8 mouse cellular contexts compared by ENCODE assay signal in genomic region chr17:15530141-15530540, GRCm38 (mm10). TPM values are rescaled to one million over a fixed set of nuclear protein-coding genes. Genes with fewer than 3 reads are reported as not detected.
DNase-seq lines count a peak whose midpoint lies in the region; ATAC-seq and TF ChIP-seq lines count a peak whose summit lies in the region.

No protein-coding gene starts in this region.

- peaks cover 4% of the 10 kb centered on the region for H3K36me3 ChIP-seq in heart, embryonic 10.5 days
- no peaks in the 10 kb centered on the region for H3K36me3 ChIP-seq in heart, embryonic 11.5 days (ENCODE audit: control insufficient read depth, insufficient read depth, low read length)
- H3K36me3 ChIP-seq in embryonic facial prominence, embryonic 10.5 days (replicated peaks): peaks cover 7% of the 10 kb centered on the region
- no peaks in the 10 kb centered on the region for H3K36me3 ChIP-seq in liver, embryonic 14.5 days (replicated peaks; ENCODE audit: control insufficient read depth, insufficient read depth, low read depth)
- no peaks in the 10 kb centered on the region for H3K36me3 ChIP-seq in stomach, postnatal 0 days (ENCODE audit: control insufficient read depth, insufficient read depth, low read length)

- no peak overlapping the region for H3K9ac ChIP-seq in heart, embryonic 11.5 days (ENCODE audit: low read depth, low read length)
- no peak overlapping the region for H3K9ac ChIP-seq in liver, embryonic 14.5 days (replicated peaks)
- no peak overlapping the region for H3K9ac ChIP-seq in stomach, postnatal 0 days (ENCODE audit: low read length)

- no peaks in the 10 kb centered on the region for H3K9me3 ChIP-seq in heart, embryonic 10.5 days
- H3K9me3 ChIP-seq in heart, embryonic 11.5 days (replicated peaks; ENCODE audit: control insufficient read depth, low read length): no peaks in the 10 kb centered on the region
- H3K9me3 ChIP-seq in embryonic facial prominence, embryonic 10.5 days: 0 out of 2 replicates have a peak, but pooled peaks cover 2% of the 10 kb centered on the region
- H3K9me3 ChIP-seq in liver, embryonic 14.5 days (ENCODE audit: control insufficient read depth, low read length): no peaks in the 10 kb centered on the region
- no peaks in the 10 kb centered on the region for H3K9me3 ChIP-seq in stomach, postnatal 0 days (ENCODE audit: control insufficient read depth, low read length)

- ATAC-seq in heart, embryonic 11.5 days (replicated peaks; ENCODE audit: insufficient number of reproducible peaks, low FRiP score, low TSS enrichment): no peak
- no peak for ATAC-seq in liver, embryonic 14.5 days (ENCODE audit: insufficient read depth)
- ATAC-seq in stomach, postnatal 0 days (ENCODE audit: low FRiP score, low TSS enrichment): no peak

- H3K4me3 ChIP-seq in heart, embryonic 10.5 days: no peak overlapping the region
- no peak overlapping the region for H3K4me3 ChIP-seq in heart, embryonic 11.5 days (ENCODE audit: low read depth, low read length)
- H3K4me3 ChIP-seq in embryonic facial prominence, embryonic 10.5 days: no peak overlapping the region
- no peak overlapping the region for H3K4me3 ChIP-seq in liver, embryonic 14.5 days (ENCODE audit: insufficient read depth in 1 of 2, low read depth in 2 of 2, low read length in 2 of 2)
- H3K4me3 ChIP-seq in stomach, postnatal 0 days (ENCODE audit: low read depth, low read length): no peak overlapping the region

- peak; percentile 76 for DNase-seq in heart, embryonic 10.5 days (ENCODE audit: low spot score)
- peak; percentile 68 for DNase-seq in A20 (ENCODE audit: low read depth, low spot score)
- DNase-seq in MN1 (ENCODE audit: low spot score): peak; percentile 60
- DNase-seq in embryonic facial prominence, embryonic 10.5 days (ENCODE audit: low spot score): peak; percentile 32
- peak in 1 of 3 experiments; percentile 18 for DNase-seq in liver, embryonic 14.5 days (ENCODE audit: low read depth in 3 of 3, low spot score in 3 of 3)
- DNase-seq in stomach, postnatal 0 days (ENCODE audit: low spot score): peak; percentile 47
- DNase-seq in gastrocnemius, postnatal 14 days: no peak

- intact Hi-C loops in gastrocnemius, postnatal 14 days (cut with DNase I; ENCODE audit: low total_unique reads): no loop called here

- H3K4me1 ChIP-seq in heart, embryonic 10.5 days: peaks cover 10% of the 10 kb centered on the region
- H3K4me1 ChIP-seq in heart, embryonic 11.5 days (ENCODE audit: control insufficient read depth, insufficient read depth, low read length): peaks cover 7% of the 10 kb centered on the region; the same call in 1 of the 2 replicates
- H3K4me1 ChIP-seq in embryonic facial prominence, embryonic 10.5 days: peaks cover 14% of the 10 kb centered on the region
- H3K4me1 ChIP-seq in liver, embryonic 14.5 days (replicated peaks; ENCODE audit: control insufficient read depth in 2 of 2, insufficient read depth in 2 of 2, low read length in 1 of 2): peaks cover 6 to 11% of the 10 kb centered on the region in 2 experiments; a peak in 3 of 4 replicates
- no peaks in the 10 kb centered on the region; the same call in 1 of the 2 replicates for H3K4me1 ChIP-seq in stomach, postnatal 0 days (replicated peaks; ENCODE audit: control insufficient read depth, insufficient read depth)

- H3K4me2 ChIP-seq in heart, embryonic 11.5 days: no peak overlapping the region
- no peak overlapping the region for H3K4me2 ChIP-seq in liver, embryonic 14.5 days (ENCODE audit: low read depth)
- no peak overlapping the region for H3K4me2 ChIP-seq in stomach, postnatal 0 days (replicated peaks; ENCODE audit: low read depth)

- H3K27me3 ChIP-seq in heart, embryonic 10.5 days (ENCODE audit: insufficient read depth, poor library complexity, severe bottlenecking): peaks cover 5% of the 10 kb centered on the region
- H3K27me3 ChIP-seq in heart, embryonic 11.5 days (ENCODE audit: control insufficient read depth, insufficient read depth, low read length): peaks cover 1% of the 10 kb centered on the region
- H3K27me3 ChIP-seq in embryonic facial prominence, embryonic 10.5 days (replicated peaks; ENCODE audit: low read depth, poor library complexity, severe bottlenecking): peaks cover 7% of the 10 kb centered on the region
- peaks cover under 1% of the 10 kb centered on the region; the same call in 1 of the 2 replicates for H3K27me3 ChIP-seq in liver, embryonic 14.5 days (ENCODE audit: control insufficient read depth, insufficient read depth, low read length)
- H3K27me3 ChIP-seq in stomach, postnatal 0 days (ENCODE audit: control insufficient read depth, insufficient read depth, low read length): no peaks in the 10 kb centered on the region

- no peak overlapping the region for H3K27ac ChIP-seq in heart, embryonic 10.5 days
- no peak overlapping the region for H3K27ac ChIP-seq in heart, embryonic 11.5 days (ENCODE audit: low read depth, low read length)
- no peak overlapping the region for H3K27ac ChIP-seq in embryonic facial prominence, embryonic 10.5 days (replicated peaks)
- no peak overlapping the region for H3K27ac ChIP-seq in liver, embryonic 14.5 days
- no peak overlapping the region for H3K27ac ChIP-seq in stomach, postnatal 0 days (replicated peaks)

- 6% methylated on average over 5 of the region's 5 CpGs for WGBS in heart, embryonic 10.5 days
- WGBS in heart, embryonic 11.5 days (ENCODE audit: insufficient replicate concordance): 14% methylated on average over 5 of the region's 5 CpGs
- WGBS in embryonic facial prominence, embryonic 10.5 days: 11% methylated on average over 5 of the region's 5 CpGs
- WGBS in liver, embryonic 14.5 days (ENCODE audit: insufficient replicate concordance): 20% methylated on average over 5 of the region's 5 CpGs
- 21% methylated on average over 5 of the region's 5 CpGs for WGBS in stomach, postnatal 0 days

- no peak for TF ChIP-seq EP300 in liver, embryonic 14.5 days (IDR thresholded peaks at IDR 0.05; ENCODE audit: low read depth)
- TF ChIP-seq EP300 in stomach, postnatal 0 days (optimal IDR thresholded peaks at IDR 0.05): no peak

- peak; percentile 46 for TF ChIP-seq CTCF in liver, embryonic 14.5 days (IDR thresholded peaks at IDR 0.05; ENCODE audit: low read depth)
- TF ChIP-seq CTCF in stomach, postnatal 0 days (IDR thresholded peaks at IDR 0.05; ENCODE audit: low read depth): peak; percentile 66

RNA-seq across cellular contexts. Expression of gene Pdcd2, which starts 3.0 kb away (rescaled TPM):
- polyA plus RNA-seq in heart, embryonic 10.5 days (2016; fragmentation: Nextera tagmentation; extraction: Ambion mirVana): 29.5 and 46.6 TPM in 2 replicates
- 30.1 and 33.4 TPM in 2 replicates for polyA plus RNA-seq in heart, embryonic 11.5 days (2014; fragmentation: Nextera tagmentation; extraction: Ambion mirVana)
- 43.3 and 45.5 TPM in 2 replicates for polyA plus RNA-seq in embryonic facial prominence, embryonic 10.5 days (2016; fragmentation: Nextera tagmentation; extraction: Ambion mirVana)
- polyA plus RNA-seq in liver, embryonic 14.5 days (2012; rRNA removed): 11.0 and 11.7 TPM in 2 replicates
- 20.5 and 26.3 TPM in 2 replicates for polyA plus RNA-seq in liver, embryonic 14.5 days (2014; fragmentation: Nextera tagmentation; extraction: Ambion mirVana)
- 36.3 and 36.8 TPM in 2 replicates for polyA plus RNA-seq in stomach, postnatal 0 days (2015; fragmentation: Nextera tagmentation; extraction: Ambion mirVana)
- 10 to 100 TPM; 12.6 to 15.6 TPM for total RNA-seq in gastrocnemius, postnatal 14 days (2021)

RNA-seq across cellular contexts. Expression of gene Tbp, which starts 30.5 kb away (rescaled TPM):
- polyA plus RNA-seq in heart, embryonic 10.5 days (2016; fragmentation: Nextera tagmentation; extraction: Ambion mirVana): 34.4 and 45.1 TPM in 2 replicates
- 31.7 and 40.0 TPM in 2 replicates for polyA plus RNA-seq in heart, embryonic 11.5 days (2014; fragmentation: Nextera tagmentation; extraction: Ambion mirVana)
- polyA plus RNA-seq in embryonic facial prominence, embryonic 10.5 days (2016; fragmentation: Nextera tagmentation; extraction: Ambion mirVana): 62.8 and 68.5 TPM in 2 replicates
- polyA plus RNA-seq in liver, embryonic 14.5 days (2012; rRNA removed): 21.3 and 22.0 TPM in 2 replicates
- polyA plus RNA-seq in liver, embryonic 14.5 days (2014; fragmentation: Nextera tagmentation; extraction: Ambion mirVana): 19.9 and 24.0 TPM in 2 replicates
- 19.0 and 20.5 TPM in 2 replicates for polyA plus RNA-seq in stomach, postnatal 0 days (2015; fragmentation: Nextera tagmentation; extraction: Ambion mirVana)
- 1 to 10 TPM; 6.6 to 8.4 TPM for total RNA-seq in gastrocnemius, postnatal 14 days (2021)

RNA-seq across cellular contexts. Expression of gene Psmb1, which starts 30.6 kb away (rescaled TPM):
- 257 and 267 TPM in 2 replicates for polyA plus RNA-seq in heart, embryonic 10.5 days (2016; fragmentation: Nextera tagmentation; extraction: Ambion mirVana)
- polyA plus RNA-seq in heart, embryonic 11.5 days (2014; fragmentation: Nextera tagmentation; extraction: Ambion mirVana): 223 and 233 TPM in 2 replicates
- 281 and 290 TPM in 2 replicates for polyA plus RNA-seq in embryonic facial prominence, embryonic 10.5 days (2016; fragmentation: Nextera tagmentation; extraction: Ambion mirVana)
- 42.5 and 85.5 TPM in 2 replicates for polyA plus RNA-seq in liver, embryonic 14.5 days (2012; rRNA removed)
- polyA plus RNA-seq in liver, embryonic 14.5 days (2014; fragmentation: Nextera tagmentation; extraction: Ambion mirVana): 167 and 173 TPM in 2 replicates
- 221 and 222 TPM in 2 replicates for polyA plus RNA-seq in stomach, postnatal 0 days (2015; fragmentation: Nextera tagmentation; extraction: Ambion mirVana)
- 100 to 1,000 TPM; 115 to 119 TPM for total RNA-seq in gastrocnemius, postnatal 14 days (2021)

RNA-seq across cellular contexts. Expression of gene Prdm9, which starts 34.0 kb away (rescaled TPM):
- polyA plus RNA-seq in heart, embryonic 10.5 days (2016; fragmentation: Nextera tagmentation; extraction: Ambion mirVana): 1.9 and 2.8 TPM in 2 replicates
- 1.0 and 1.2 TPM in 2 replicates for polyA plus RNA-seq in heart, embryonic 11.5 days (2014; fragmentation: Nextera tagmentation; extraction: Ambion mirVana)
- 1.5 and 2.3 TPM in 2 replicates for polyA plus RNA-seq in embryonic facial prominence, embryonic 10.5 days (2016; fragmentation: Nextera tagmentation; extraction: Ambion mirVana)
- 0.41 and 0.64 TPM in 2 replicates for polyA plus RNA-seq in liver, embryonic 14.5 days (2012; rRNA removed)
- 0.11 and 0.35 TPM in 2 replicates for polyA plus RNA-seq in liver, embryonic 14.5 days (2014; fragmentation: Nextera tagmentation; extraction: Ambion mirVana)
- 1.6 and 2.2 TPM in 2 replicates for polyA plus RNA-seq in stomach, postnatal 0 days (2015; fragmentation: Nextera tagmentation; extraction: Ambion mirVana)
- 1 to 10 TPM; 2.5 to 3.2 TPM for total RNA-seq in gastrocnemius, postnatal 14 days (2021)
